Mouse (Mus musculus): Measurements from ENCODE around the gene Rab19.
"Not testable (repeated sequence)": the region's sequence is repeated elsewhere in the genome, so short reads cannot be mapped to it uniquely, and the experiment has no call there.

Rab19 gene

GRCm38 (mm10) chr6:39429007-39429788, 48.2 kb downstream of the Rab19 start:
- no peak for DNase-seq (ENCODE audit: low read depth, low spot score)

GRCm38 (mm10) chr6:39430722-39431121, 49.7 kb downstream of the Rab19 start:
- no peak for DNase-seq (ENCODE audit: low read depth, low spot score)

DNA sequence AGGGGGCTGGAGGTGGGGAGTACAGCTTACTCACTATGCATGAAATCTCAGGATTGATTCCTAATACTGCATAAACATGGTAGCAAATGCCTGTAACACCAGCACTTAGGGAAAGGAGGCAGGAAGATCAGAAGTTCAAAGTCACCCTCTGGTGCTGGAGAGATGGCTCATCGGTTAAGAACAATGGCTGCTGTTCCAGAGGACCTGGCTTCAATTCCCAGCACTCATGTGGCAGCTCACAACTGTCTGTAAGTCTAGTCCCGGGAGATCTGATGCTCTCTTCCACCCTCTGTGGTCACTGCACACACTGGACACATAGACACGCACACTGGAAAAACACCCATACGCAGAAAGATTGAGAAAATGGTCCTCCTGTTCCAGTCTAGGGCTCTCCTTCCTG, 52.2 kb downstream of the Rab19 start:
- no peak for DNase-seq (ENCODE audit: low read depth, low spot score)

DNA sequence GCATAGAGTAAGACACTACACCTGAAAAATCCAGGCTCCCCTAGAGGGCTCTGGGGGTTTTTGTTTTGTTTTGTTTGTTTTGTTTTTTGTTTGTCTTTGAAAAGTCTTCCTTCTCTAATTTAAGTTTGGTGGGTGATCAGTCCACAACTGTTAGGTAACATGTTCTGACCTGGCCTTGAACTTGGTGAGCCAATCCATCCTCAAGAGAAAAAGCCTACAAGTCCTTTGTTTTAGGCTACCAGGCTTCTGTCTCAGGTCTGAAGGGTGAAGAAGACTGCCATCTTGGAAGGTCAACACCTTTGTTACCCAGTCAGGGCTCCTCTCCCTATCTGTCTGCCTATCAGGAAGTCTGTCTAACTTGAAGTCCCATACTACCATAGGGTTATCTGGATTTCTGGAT, 52.7 kb downstream of the Rab19 start:
- no peak for DNase-seq (ENCODE audit: low read depth, low spot score)

DNA sequence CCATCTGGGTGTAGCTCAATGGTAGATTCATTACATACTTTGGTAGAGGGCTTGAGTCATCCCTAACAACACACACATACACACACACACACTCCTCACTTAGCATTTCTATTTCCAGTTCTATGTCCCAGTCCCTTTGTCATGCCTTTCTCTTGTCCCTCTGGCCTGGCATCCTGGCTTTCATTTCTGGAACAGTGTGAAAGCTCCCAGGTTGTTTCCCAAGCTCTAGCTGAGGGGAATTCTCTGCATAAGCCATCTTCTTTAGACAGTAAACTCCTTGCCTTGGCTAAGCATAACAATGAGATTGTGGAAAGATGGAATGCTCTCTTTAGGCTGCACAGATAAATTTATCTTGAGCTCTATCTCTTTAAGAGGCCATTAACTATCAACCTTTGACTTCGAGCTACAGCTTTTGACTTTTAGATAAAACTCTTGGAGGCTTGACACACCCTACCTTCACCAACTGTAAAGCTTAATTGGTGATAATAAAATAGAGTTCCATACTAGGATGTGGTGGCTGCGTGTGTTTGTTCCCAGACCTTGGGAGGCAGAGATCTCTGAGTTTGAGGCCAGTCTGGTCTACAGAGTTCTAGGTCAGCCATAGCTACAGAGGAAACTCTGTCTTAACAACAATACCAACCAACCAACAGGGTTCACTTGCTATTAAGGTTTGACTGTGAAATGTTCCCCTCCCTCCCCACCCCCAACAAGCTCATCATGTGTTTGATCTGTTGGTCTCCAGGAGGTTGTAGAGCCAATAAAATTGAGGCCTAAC, 53.3 kb downstream of the Rab19 start:
- DNase-seq (ENCODE audit: low read depth, low spot score) = no peak

- no peak for DNase-seq (ENCODE audit: low read depth, low spot score)
Observed at GRCm38 (mm10) chr6:39434886-39435492, 54.0 kb downstream of the Rab19 start.

DNA sequence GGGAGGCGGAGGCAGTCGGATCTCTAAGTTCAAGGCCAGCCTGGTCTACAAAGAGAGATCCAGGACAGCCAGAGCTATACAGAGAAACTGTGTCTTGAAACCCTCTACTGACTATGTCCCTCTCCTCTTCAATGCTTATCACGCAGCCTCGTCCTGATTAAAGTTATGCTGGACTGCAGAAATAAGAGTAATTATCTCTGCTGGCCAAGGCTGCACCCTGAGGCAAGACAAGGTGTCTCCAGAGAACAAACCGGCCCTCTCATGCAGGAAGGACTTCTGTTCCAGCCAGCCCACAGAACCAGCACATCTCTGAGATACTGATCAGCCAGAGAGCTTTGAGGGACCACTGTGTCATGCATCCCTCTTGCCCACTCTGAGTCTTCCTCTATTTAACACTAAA, 54.9 kb downstream of the Rab19 start:
- DNase-seq (ENCODE audit: low read depth, low spot score) = no peak

DNA sequence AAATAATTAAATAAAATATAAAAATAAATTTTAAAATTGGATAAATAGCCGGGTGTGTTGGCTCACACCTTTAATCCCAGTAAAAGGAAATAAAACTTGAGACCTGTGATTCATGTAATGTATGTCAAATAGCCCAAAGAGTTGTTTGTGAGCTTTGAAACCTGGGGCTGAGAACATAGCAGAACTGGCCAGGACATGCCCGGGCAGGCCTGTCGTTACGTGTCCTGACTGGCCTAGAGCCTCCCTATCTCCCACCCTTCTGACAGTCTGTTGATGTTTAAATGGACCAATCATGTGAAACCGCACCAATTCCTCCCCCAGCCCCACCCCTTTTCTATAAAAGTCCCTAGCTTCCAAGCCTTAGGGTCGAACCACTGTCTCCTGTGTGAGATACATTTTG, 56.5 kb downstream of the Rab19 start:
- DNase-seq (ENCODE audit: low read depth, low spot score) = not testable (repeated sequence)

Measured in brain, adult 2 months (tissue).